Mouse (Mus musculus): Measurements from ENCODE around the gene Amz2. TPM values are rescaled to one million over a fixed set of nuclear protein-coding genes. Genes with fewer than 3 reads are reported as not detected.
A peak's percentile ranks its signal among the peaks of the same experiment; 100 is the strongest.

Gene Amz2
- polyA plus RNA-seq, 1 experiment from 2014 or later: 59.4 TPM

- no peak for ATAC-seq
- Histone ChIP-seq H3K9ac (ENCODE audit: low read depth, low read length) (no peak overlapping the region; the same call in 1 of the 2 replicates), H3K4me2 (ENCODE audit: low read length) (peak overlapping the region; percentile 91), H3K36me3 (ENCODE audit: control insufficient read depth, insufficient read depth, low read length) (no peaks in the 10 kb centered on the region), H3K9me3 (ENCODE audit: control insufficient read depth, low read length) (no peaks in the 10 kb centered on the region), H3K27me3 (replicated peaks; ENCODE audit: control insufficient read depth, insufficient read depth, low read length) (no peaks in the 10 kb centered on the region), H3K4me3 (ENCODE audit: low read length) (peak overlapping the region; percentile 85), H3K27ac (ENCODE audit: low read depth, low read length) (no peak overlapping the region), H3K4me1 (ENCODE audit: control insufficient read depth, insufficient read depth, low read depth, low read length) (peaks cover 14% of the 10 kb centered on the region)
- WGBS: 36% methylated on average over 15 of the region's 15 CpGs
Observed at GRCm38 (mm10) chr11:109470921-109471861, 45.4 kb downstream of the Amz2 start.

GRCm38 (mm10) chr11:109472171-109472691 is 46.5 kb downstream of the Amz2 start:
- H3K27me3 ChIP-seq (replicated peaks; ENCODE audit: control insufficient read depth, insufficient read depth, low read length): no peaks in the 10 kb centered on the region
- no peaks in the 10 kb centered on the region for H3K36me3 ChIP-seq (ENCODE audit: control insufficient read depth, insufficient read depth, low read length)
- peaks cover 14% of the 10 kb centered on the region for H3K4me1 ChIP-seq (ENCODE audit: control insufficient read depth, insufficient read depth, low read depth, low read length)
- WGBS: under 1% methylated on average over 31 of the region's 33 CpGs
- H3K9me3 ChIP-seq (ENCODE audit: control insufficient read depth, low read length): no peaks in the 10 kb centered on the region
- no peak for ATAC-seq
- H3K4me2 ChIP-seq (ENCODE audit: low read length): peak overlapping the region; percentile 91
- peak overlapping the region; percentile 91 for H3K9ac ChIP-seq (ENCODE audit: low read depth, low read length)
- H3K4me3 ChIP-seq (ENCODE audit: low read length): peak overlapping the region; percentile 85
- no peak overlapping the region; the same call in 1 of the 2 replicates for H3K27ac ChIP-seq (ENCODE audit: low read depth, low read length)

GRCm38 (mm10) chr11:109472821-109473170 is 47.0 kb downstream of the Amz2 start:
- WGBS: 0% methylated on average over 10 of the region's 13 CpGs
- Histone ChIP-seq H3K4me3 (ENCODE audit: low read length) (peak overlapping the region; percentile 85), H3K9ac (ENCODE audit: low read depth, low read length) (peak overlapping the region; percentile 91), H3K27me3 (replicated peaks; ENCODE audit: control insufficient read depth, insufficient read depth, low read length) (no peaks in the 10 kb centered on the region), H3K27ac (ENCODE audit: low read depth, low read length) (peak overlapping the region; percentile 96), H3K9me3 (ENCODE audit: control insufficient read depth, low read length) (no peaks in the 10 kb centered on the region), H3K36me3 (ENCODE audit: control insufficient read depth, insufficient read depth, low read length) (no peaks in the 10 kb centered on the region), H3K4me1 (ENCODE audit: control insufficient read depth, insufficient read depth, low read depth, low read length) (peaks cover 14% of the 10 kb centered on the region), H3K4me2 (ENCODE audit: low read length) (peak overlapping the region; percentile 91)
- peak; percentile 62 for ATAC-seq

- peak within 1 kb of the TSS; percentile 91 for H3K4me2 ChIP-seq (ENCODE audit: low read length)
- WGBS: under 1% methylated on average over 80 of the region's 111 CpGs
- peak within 1 kb of the TSS; percentile 91 for H3K9ac ChIP-seq (ENCODE audit: low read depth, low read length)
- H3K27ac ChIP-seq (ENCODE audit: low read depth, low read length): peak within 1 kb of the TSS; percentile 96
- peak; percentile 85 for ATAC-seq
- peaks cover 14% of the 10 kb centered on the region for H3K4me1 ChIP-seq (ENCODE audit: control insufficient read depth, insufficient read depth, low read depth, low read length)
- H3K36me3 ChIP-seq (ENCODE audit: control insufficient read depth, insufficient read depth, low read length): no peaks in the 10 kb centered on the region
- peak within 1 kb of the TSS; percentile 85 for H3K4me3 ChIP-seq (ENCODE audit: low read length)
- no peaks in the 10 kb centered on the region for H3K27me3 ChIP-seq (replicated peaks; ENCODE audit: control insufficient read depth, insufficient read depth, low read length)
- H3K9me3 ChIP-seq (ENCODE audit: control insufficient read depth, low read length): no peaks in the 10 kb centered on the region
Observed at GRCm38 (mm10) chr11:109473171-109474085, 47.7 kb downstream of the Amz2 start, which contains the start of the genes Arsg and Slc16a6. TSS of gene Arsg (plus strand) at chr11:109473374. TSS of gene Slc16a6 (minus strand) at chr11:109473598.

GRCm38 (mm10) chr11:109474086-109474742 is 48.5 kb downstream of the Amz2 start:
- H3K27ac ChIP-seq (ENCODE audit: low read depth, low read length): peak overlapping the region; percentile 96
- H3K27me3 ChIP-seq (replicated peaks; ENCODE audit: control insufficient read depth, insufficient read depth, low read length): no peaks in the 10 kb centered on the region
- no peaks in the 10 kb centered on the region for H3K36me3 ChIP-seq (ENCODE audit: control insufficient read depth, insufficient read depth, low read length)
- H3K9ac ChIP-seq (ENCODE audit: low read depth, low read length): peak overlapping the region; percentile 91
- H3K4me2 ChIP-seq (ENCODE audit: low read length): peak overlapping the region; percentile 91
- WGBS: 7% methylated on average over 14 of the region's 14 CpGs
- H3K4me1 ChIP-seq (ENCODE audit: control insufficient read depth, insufficient read depth, low read depth, low read length): peaks cover 14% of the 10 kb centered on the region
- H3K9me3 ChIP-seq (ENCODE audit: control insufficient read depth, low read length): no peaks in the 10 kb centered on the region
- H3K4me3 ChIP-seq (ENCODE audit: low read length): peak overlapping the region; percentile 85
- ATAC-seq: peak; percentile 54

- Histone ChIP-seq H3K9me3 (ENCODE audit: control insufficient read depth, low read length) (no peaks in the 10 kb centered on the region), H3K36me3 (ENCODE audit: control insufficient read depth, insufficient read depth, low read length) (no peaks in the 10 kb centered on the region), H3K27me3 (replicated peaks; ENCODE audit: control insufficient read depth, insufficient read depth, low read length) (no peaks in the 10 kb centered on the region), H3K4me1 (ENCODE audit: control insufficient read depth, insufficient read depth, low read depth, low read length) (peaks cover 14% of the 10 kb centered on the region), H3K4me3 (ENCODE audit: low read length) (no peak overlapping the region), H3K4me2 (ENCODE audit: low read length) (no peak overlapping the region), H3K9ac (ENCODE audit: low read depth, low read length) (no peak overlapping the region), H3K27ac (ENCODE audit: low read depth, low read length) (no peak overlapping the region)
- 78% methylated on average over 13 of the region's 13 CpGs for WGBS
- no peak for ATAC-seq
Observed at GRCm38 (mm10) chr11:109474836-109475235, 49.1 kb downstream of the Amz2 start.

GRCm38 (mm10) chr11:109475717-109476116 is 50.0 kb downstream of the Amz2 start:
- WGBS: 64% methylated on average over 4 of the region's 4 CpGs
- Histone ChIP-seq H3K4me3 (ENCODE audit: low read length) (no peak overlapping the region), H3K4me2 (ENCODE audit: low read length) (no peak overlapping the region), H3K4me1 (ENCODE audit: control insufficient read depth, insufficient read depth, low read depth, low read length) (peaks cover 14% of the 10 kb centered on the region), H3K9ac (ENCODE audit: low read depth, low read length) (no peak overlapping the region), H3K27me3 (replicated peaks; ENCODE audit: control insufficient read depth, insufficient read depth, low read length) (no peaks in the 10 kb centered on the region), H3K36me3 (ENCODE audit: control insufficient read depth, insufficient read depth, low read length) (no peaks in the 10 kb centered on the region), H3K27ac (ENCODE audit: low read depth, low read length) (no peak overlapping the region), H3K9me3 (ENCODE audit: control insufficient read depth, low read length) (no peaks in the 10 kb centered on the region)
- ATAC-seq: no peak

- no peak overlapping the region for H3K9ac ChIP-seq (ENCODE audit: low read depth, low read length)
- WGBS: 40% methylated on average over 2 of the region's 2 CpGs
- H3K36me3 ChIP-seq (ENCODE audit: control insufficient read depth, insufficient read depth, low read length): no peaks in the 10 kb centered on the region
- H3K4me2 ChIP-seq (ENCODE audit: low read length): no peak overlapping the region
- no peaks in the 10 kb centered on the region for H3K9me3 ChIP-seq (ENCODE audit: control insufficient read depth, low read length)
- no peaks in the 10 kb centered on the region for H3K27me3 ChIP-seq (replicated peaks; ENCODE audit: control insufficient read depth, insufficient read depth, low read length)
- H3K4me3 ChIP-seq (ENCODE audit: low read length): no peak overlapping the region
- ATAC-seq: 0 out of 2 replicates have a peak, but pooled peaks have one; percentile 27
- peak overlapping the region; percentile 31; the same call in 1 of the 2 replicates for H3K27ac ChIP-seq (ENCODE audit: low read depth, low read length)
- H3K4me1 ChIP-seq (ENCODE audit: control insufficient read depth, insufficient read depth, low read depth, low read length): peaks cover 14% of the 10 kb centered on the region
Observed at GRCm38 (mm10) chr11:109476241-109476640, 50.5 kb downstream of the Amz2 start.
